Mouse (Mus musculus) CD4-positive naive resting alpha-beta T cell, adult 57 days (primary cell): ENCODE data around the gene Gm17019. TPM values are rescaled to one million over a fixed set of nuclear protein-coding genes. Genes with fewer than 3 reads are reported as not detected.

ENCODE experiments used
- total RNA-seq: library from RNA; stranded (reverse); gene quantifications from one replicate; pipeline ENCODE4 v1.2.4, GENCODE M21; 2023

The Gm17019 gene
- not detected for total RNA-seq

DNA sequence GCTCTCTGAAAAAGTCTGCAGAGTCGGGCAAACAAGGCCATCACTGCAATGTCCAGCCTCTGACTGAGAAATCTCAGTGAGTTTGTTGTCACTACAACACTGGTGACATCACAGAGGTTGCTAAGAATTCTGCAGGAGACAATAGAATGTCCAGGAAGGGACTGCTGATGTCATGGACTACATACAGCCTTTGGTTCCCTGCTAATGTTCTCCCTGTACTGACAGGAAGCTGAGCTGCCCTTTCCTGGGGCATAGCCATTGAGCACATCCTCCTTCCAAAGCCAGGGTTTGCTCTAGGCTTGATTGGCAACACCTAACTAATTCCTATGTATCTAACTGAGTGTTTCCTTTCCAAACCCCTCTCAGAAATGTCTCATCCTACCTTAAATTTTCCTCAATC, at the start of gene Gm17019:
Gm17019 (minus strand) TSS at position 101 of the 400 bp plus-strand sequence.

Other genes with a start within 250 kb of the Gm17019 start
- not detected for gene Gm9758, start 118.1 kb downstream of the Gm17019 start, total RNA-seq
- gene Speer4e, start 94.6 kb downstream of the Gm17019 start, total RNA-seq, result not detected
- not detected for gene Gm10354, start 54.1 kb downstream of the Gm17019 start, total RNA-seq